Mouse (Mus musculus): ENCODE data around the gene Entpd2. TPM values are rescaled to one million over a fixed set of nuclear protein-coding genes. Genes with fewer than 3 reads are reported as not detected.

The Entpd2 gene
- polyA plus RNA-seq, 1 experiment from 2014 or later: 0.85 TPM

DNA sequence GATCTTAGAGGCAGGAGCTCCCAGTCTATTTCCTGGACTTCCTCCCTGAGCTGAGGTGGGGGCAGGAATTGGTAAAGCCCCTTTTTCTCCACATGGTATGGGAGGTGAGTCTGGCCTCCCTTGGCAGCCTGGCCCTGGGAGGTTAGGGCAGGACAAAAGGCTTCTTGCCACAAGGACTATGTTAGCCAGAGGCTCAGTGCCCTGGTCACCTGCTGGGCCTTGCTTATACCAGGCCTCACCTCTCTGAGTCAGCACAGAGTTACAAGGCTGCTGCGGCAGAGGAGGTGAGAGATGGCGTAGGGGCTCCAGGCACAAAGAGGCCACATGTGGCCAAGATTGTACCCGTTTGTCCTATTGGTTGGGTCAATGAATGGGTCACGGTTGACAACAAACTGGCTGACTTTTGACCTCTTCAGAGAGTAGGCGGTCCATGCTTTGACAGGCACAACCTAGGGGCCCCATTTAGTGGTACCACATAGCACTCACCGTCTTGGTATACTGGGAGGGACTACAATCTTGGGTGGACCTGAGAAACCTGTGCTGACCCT, 35.7 kb downstream of the Entpd2 start:
- Histone ChIP-seq H3K4me1 (ENCODE audit: control insufficient read depth in 2 of 2, insufficient read depth in 2 of 2, low read length in 2 of 2) (peaks cover 4% of the 10 kb centered on the region in 2 experiments; a peak in 2 of 4 replicates), H3K27me3 (ENCODE audit: control insufficient read depth, insufficient read depth, low read length) (peaks cover 21% of the 10 kb centered on the region), H3K9me3 (ENCODE audit: control insufficient read depth, low read length) (no peaks in the 10 kb centered on the region), H3K4me2 (ENCODE audit: low read length) (no peak overlapping the region), H3K4me3 (ENCODE audit: control insufficient read depth in 1 of 2, insufficient read depth in 1 of 2, low read depth in 1 of 2, low read length in 2 of 2) (no peak overlapping the region), H3K9ac (ENCODE audit: low read length) (no peak overlapping the region), H3K27ac (replicated peaks in 1 of 2; ENCODE audit: control insufficient read depth in 1 of 2, insufficient read depth in 1 of 2, low read depth in 2 of 2, low read length in 2 of 2) (no peak overlapping the region), H3K36me3 (ENCODE audit: control insufficient read depth, insufficient read depth, low read length) (no peaks in the 10 kb centered on the region)
- ATAC-seq (ENCODE audit: insufficient number of reproducible peaks, insufficient read depth, low FRiP score, low read depth): no peak
- 78% methylated on average over 6 of the region's 6 CpGs for WGBS

DNA sequence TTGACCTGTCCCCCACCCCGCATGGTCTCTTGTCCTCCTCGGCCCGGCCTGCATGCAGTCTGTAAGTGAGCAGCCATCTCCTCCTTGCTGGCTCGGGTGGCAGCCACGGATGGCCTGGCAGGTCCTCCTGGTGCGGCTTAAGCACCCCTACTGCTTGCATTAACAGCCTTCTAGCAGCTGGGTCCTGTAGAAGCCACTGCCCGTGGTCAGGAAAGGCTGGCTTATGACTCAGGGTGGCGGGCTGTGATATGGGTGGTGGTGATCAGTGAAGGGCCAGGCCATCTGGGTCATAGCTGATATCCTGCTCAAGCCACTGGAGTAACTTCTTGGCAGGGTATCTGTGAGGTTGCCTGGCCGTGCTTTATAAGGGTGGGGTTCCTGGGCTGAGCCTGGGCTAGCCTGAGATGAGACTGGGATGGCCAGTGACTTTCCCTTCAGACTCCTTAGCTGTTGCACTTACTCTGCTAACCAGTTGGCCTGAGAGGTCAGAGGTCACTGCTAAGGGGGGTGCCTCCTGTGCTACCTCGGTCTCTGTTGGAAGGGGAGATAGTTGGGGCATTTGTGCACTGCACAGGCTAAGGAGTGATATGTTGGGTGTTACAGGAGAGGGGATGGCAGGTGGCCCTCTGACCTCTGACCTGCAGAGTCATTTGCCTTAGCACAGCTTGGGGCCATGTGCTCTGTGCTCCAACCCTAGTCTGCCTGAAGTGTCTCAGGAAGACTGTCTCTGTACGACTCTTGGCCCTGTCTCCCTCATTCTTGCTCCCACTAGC, 36.8 kb downstream of the Entpd2 start:
- Histone ChIP-seq H3K4me1 (ENCODE audit: control insufficient read depth in 2 of 2, insufficient read depth in 2 of 2, low read length in 2 of 2) (peaks cover 4% of the 10 kb centered on the region in 2 experiments; a peak in 2 of 4 replicates), H3K9me3 (ENCODE audit: control insufficient read depth, low read length) (no peaks in the 10 kb centered on the region), H3K9ac (ENCODE audit: low read length) (no peak overlapping the region), H3K27ac (replicated peaks in 1 of 2; ENCODE audit: control insufficient read depth in 1 of 2, insufficient read depth in 1 of 2, low read depth in 2 of 2, low read length in 2 of 2) (no peak overlapping the region), H3K4me2 (ENCODE audit: low read length) (no peak overlapping the region), H3K27me3 (ENCODE audit: control insufficient read depth, insufficient read depth, low read length) (peaks cover 17% of the 10 kb centered on the region; the same call in 1 of the 2 replicates), H3K36me3 (ENCODE audit: control insufficient read depth, insufficient read depth, low read length) (no peaks in the 10 kb centered on the region), H3K4me3 (ENCODE audit: control insufficient read depth in 1 of 2, insufficient read depth in 1 of 2, low read depth in 1 of 2, low read length in 2 of 2) (no peak overlapping the region)
- 71% methylated on average over 11 of the region's 11 CpGs for WGBS
- no peak for ATAC-seq (ENCODE audit: insufficient number of reproducible peaks, insufficient read depth, low FRiP score, low read depth)

DNA sequence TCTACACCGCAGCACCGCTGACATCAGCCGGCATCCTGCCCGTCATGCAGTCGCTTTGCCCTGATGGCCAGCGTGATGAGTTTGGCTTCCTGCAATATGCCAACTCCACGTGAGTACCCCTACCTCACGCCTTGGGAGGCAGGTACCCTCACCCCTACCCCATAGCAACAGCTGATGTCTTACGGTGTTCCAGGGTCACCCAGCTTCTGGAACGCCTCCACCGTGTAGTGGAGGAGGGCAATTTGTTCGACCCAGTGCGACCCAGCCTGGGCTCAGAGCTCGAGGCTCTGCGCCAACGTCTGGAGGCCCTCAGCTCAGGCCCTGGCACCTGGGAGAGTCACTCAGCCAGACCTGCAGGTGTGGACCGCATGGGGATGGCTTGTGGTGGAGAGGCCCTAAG, 37.4 kb downstream of the Entpd2 start:
- 83% methylated on average over 17 of the region's 17 CpGs for WGBS
- Histone ChIP-seq H3K27ac (replicated peaks in 1 of 2; ENCODE audit: control insufficient read depth in 1 of 2, insufficient read depth in 1 of 2, low read depth in 2 of 2, low read length in 2 of 2) (no peak overlapping the region), H3K4me2 (ENCODE audit: low read length) (no peak overlapping the region), H3K36me3 (ENCODE audit: control insufficient read depth, insufficient read depth, low read length) (no peaks in the 10 kb centered on the region), H3K4me1 (ENCODE audit: control insufficient read depth in 2 of 2, insufficient read depth in 2 of 2, low read length in 2 of 2) (peaks cover 4% of the 10 kb centered on the region in 2 experiments; a peak in 2 of 4 replicates), H3K4me3 (ENCODE audit: control insufficient read depth in 1 of 2, insufficient read depth in 1 of 2, low read depth in 1 of 2, low read length in 2 of 2) (no peak overlapping the region), H3K9me3 (ENCODE audit: control insufficient read depth, low read length) (no peaks in the 10 kb centered on the region), H3K27me3 (ENCODE audit: control insufficient read depth, insufficient read depth, low read length) (peaks cover 17% of the 10 kb centered on the region; the same call in 1 of the 2 replicates), H3K9ac (ENCODE audit: low read length) (no peak overlapping the region)
- no peak for ATAC-seq (ENCODE audit: insufficient number of reproducible peaks, insufficient read depth, low FRiP score, low read depth)

DNA sequence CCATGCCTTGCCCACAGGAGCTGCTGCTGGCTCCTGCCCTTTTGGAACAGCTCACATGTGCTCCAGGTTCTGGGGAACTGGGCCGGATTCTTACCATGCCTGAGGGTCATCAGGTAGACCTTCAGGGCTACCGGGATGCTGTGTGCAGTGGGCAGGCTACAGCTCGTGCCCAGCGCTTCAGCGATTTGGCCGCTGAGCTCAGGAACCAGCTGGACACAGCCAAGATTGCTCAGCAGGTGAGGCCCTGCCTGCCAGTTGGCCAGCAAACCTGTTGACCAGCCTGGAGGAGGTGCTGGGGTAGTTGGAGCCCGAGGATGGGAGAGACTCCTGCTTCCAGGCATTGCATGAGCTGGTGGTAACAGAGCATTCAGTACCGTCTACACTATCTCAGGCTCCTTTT, 38.6 kb downstream of the Entpd2 start:
- peaks cover 0 to 2% of the 10 kb centered on the region in 2 experiments; a peak in 2 of 4 replicates for H3K4me1 ChIP-seq (ENCODE audit: control insufficient read depth in 2 of 2, insufficient read depth in 2 of 2, low read length in 2 of 2)
- WGBS: 84% methylated on average over 8 of the region's 8 CpGs
- no peak overlapping the region for H3K4me3 ChIP-seq (ENCODE audit: control insufficient read depth in 1 of 2, insufficient read depth in 1 of 2, low read depth in 1 of 2, low read length in 2 of 2)
- H3K36me3 ChIP-seq (ENCODE audit: control insufficient read depth, insufficient read depth, low read length): 0 out of 2 replicates have a peak, but pooled peaks cover 6% of the 10 kb centered on the region
- no peak overlapping the region for H3K4me2 ChIP-seq (ENCODE audit: low read length)
- H3K9me3 ChIP-seq (ENCODE audit: control insufficient read depth, low read length): no peaks in the 10 kb centered on the region
- peaks cover 17% of the 10 kb centered on the region; the same call in 1 of the 2 replicates for H3K27me3 ChIP-seq (ENCODE audit: control insufficient read depth, insufficient read depth, low read length)
- no peak overlapping the region for H3K27ac ChIP-seq (replicated peaks in 1 of 2; ENCODE audit: control insufficient read depth in 1 of 2, insufficient read depth in 1 of 2, low read depth in 2 of 2, low read length in 2 of 2)
- H3K9ac ChIP-seq (ENCODE audit: low read length): no peak overlapping the region
- ATAC-seq (ENCODE audit: insufficient number of reproducible peaks, insufficient read depth, low FRiP score, low read depth): no peak

DNA sequence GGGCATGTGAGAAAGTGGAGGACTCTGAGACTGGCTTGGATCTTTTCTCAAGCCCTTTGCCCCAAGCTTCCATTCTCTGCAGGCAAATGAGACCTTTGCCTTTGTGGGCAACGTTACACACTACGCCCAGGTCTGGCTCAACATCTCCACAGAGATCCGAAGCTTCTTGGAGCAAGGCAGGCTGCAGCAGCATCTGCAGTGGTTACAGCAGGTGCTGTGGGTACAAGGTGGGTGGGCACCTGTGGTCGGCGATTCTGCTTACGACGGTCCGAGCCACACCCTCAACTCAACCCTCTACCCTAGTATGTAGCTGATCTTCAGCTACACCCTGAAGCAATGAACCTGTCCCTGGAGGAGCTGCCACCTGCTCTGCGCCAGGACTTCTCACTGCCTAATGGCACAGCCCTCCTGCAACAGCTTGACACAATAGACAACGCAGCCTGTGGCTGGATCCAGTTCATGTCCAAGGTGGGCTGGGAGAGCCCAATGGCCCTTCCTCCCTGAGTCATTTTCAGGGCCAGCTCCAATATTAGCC, 40.7 kb downstream of the Entpd2 start:
- Histone ChIP-seq H3K27ac (replicated peaks in 1 of 2; ENCODE audit: control insufficient read depth in 1 of 2, insufficient read depth in 1 of 2, low read depth in 2 of 2, low read length in 2 of 2) (no peak overlapping the region), H3K9me3 (ENCODE audit: control insufficient read depth, low read length) (no peaks in the 10 kb centered on the region), H3K4me2 (ENCODE audit: low read length) (no peak overlapping the region), H3K36me3 (ENCODE audit: control insufficient read depth, insufficient read depth, low read length) (0 out of 2 replicates have a peak, but pooled peaks cover 6% of the 10 kb centered on the region), H3K4me3 (ENCODE audit: control insufficient read depth in 1 of 2, insufficient read depth in 1 of 2, low read depth in 1 of 2, low read length in 2 of 2) (no peak overlapping the region), H3K27me3 (ENCODE audit: control insufficient read depth, insufficient read depth, low read length) (no peaks in the 10 kb centered on the region), H3K9ac (ENCODE audit: low read length) (no peak overlapping the region), H3K4me1 (ENCODE audit: control insufficient read depth in 2 of 2, insufficient read depth in 2 of 2, low read length in 2 of 2) (no peaks in the 10 kb centered on the region)
- no peak for ATAC-seq (ENCODE audit: insufficient number of reproducible peaks, insufficient read depth, low FRiP score, low read depth)
- WGBS: 85% methylated on average over 10 of the region's 10 CpGs

DNA sequence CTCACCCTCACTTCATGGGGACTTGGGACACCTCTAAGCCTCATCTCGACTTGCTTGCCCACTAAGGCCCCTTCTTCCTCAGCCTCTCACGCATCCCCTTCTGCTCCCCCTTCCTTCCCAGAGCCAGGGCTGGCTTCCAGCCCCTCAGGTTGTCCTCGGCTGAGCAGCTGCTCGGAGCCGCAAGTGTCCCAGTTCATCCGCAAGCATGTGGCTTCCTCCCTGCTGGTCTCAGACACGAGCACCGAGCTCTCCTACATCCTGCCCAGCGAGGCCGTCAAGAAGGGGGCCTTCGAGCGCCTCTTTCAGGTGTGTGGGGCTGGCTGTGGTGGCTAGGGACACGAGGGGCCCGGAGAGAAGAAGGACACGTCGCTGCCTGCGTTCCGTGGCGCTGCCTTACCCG, 45.4 kb downstream of the Entpd2 start:
- no peak for ATAC-seq (ENCODE audit: insufficient number of reproducible peaks, insufficient read depth, low FRiP score, low read depth)
- Histone ChIP-seq H3K27ac (replicated peaks in 1 of 2; ENCODE audit: control insufficient read depth in 1 of 2, insufficient read depth in 1 of 2, low read depth in 2 of 2, low read length in 2 of 2) (no peak overlapping the region), H3K9ac (ENCODE audit: low read length) (no peak overlapping the region), H3K4me1 (ENCODE audit: control insufficient read depth in 2 of 2, insufficient read depth in 2 of 2, low read length in 2 of 2) (no peaks in the 10 kb centered on the region), H3K27me3 (ENCODE audit: control insufficient read depth, insufficient read depth, low read length) (no peaks in the 10 kb centered on the region), H3K9me3 (ENCODE audit: control insufficient read depth, low read length) (no peaks in the 10 kb centered on the region), H3K4me2 (ENCODE audit: low read length) (no peak overlapping the region), H3K36me3 (ENCODE audit: control insufficient read depth, insufficient read depth, low read length) (peaks cover 11% of the 10 kb centered on the region; the same call in 1 of the 2 replicates), H3K4me3 (ENCODE audit: control insufficient read depth in 1 of 2, insufficient read depth in 1 of 2, low read depth in 1 of 2, low read length in 2 of 2) (no peak overlapping the region)
- WGBS: 80% methylated on average over 20 of the region's 20 CpGs

DNA sequence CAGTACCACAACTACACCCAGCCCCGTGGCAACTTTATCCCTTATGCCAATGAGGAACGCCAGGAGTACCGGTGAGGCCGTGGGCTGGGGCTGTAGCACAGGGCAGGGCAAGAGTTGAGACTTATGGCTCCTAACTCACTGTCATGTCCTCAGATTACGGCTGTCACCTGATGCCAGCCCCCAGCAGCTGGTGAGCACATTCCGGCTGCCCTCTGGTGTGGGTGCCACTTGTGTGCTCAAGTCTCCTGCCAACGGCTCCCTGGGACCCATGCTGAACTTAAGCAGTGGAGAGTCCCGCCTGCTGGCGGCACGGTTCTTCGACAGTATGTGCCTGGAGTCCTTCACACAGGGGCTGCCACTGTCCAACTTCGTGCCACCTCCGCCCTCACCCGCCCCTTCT, 47.0 kb downstream of the Entpd2 start:
- no peak for ATAC-seq (ENCODE audit: insufficient number of reproducible peaks, insufficient read depth, low FRiP score, low read depth)
- Histone ChIP-seq H3K9me3 (ENCODE audit: control insufficient read depth, low read length) (no peaks in the 10 kb centered on the region), H3K4me2 (ENCODE audit: low read length) (no peak overlapping the region), H3K4me1 (ENCODE audit: control insufficient read depth in 2 of 2, insufficient read depth in 2 of 2, low read length in 2 of 2) (no peaks in the 10 kb centered on the region), H3K4me3 (ENCODE audit: control insufficient read depth in 1 of 2, insufficient read depth in 1 of 2, low read depth in 1 of 2, low read length in 2 of 2) (no peak overlapping the region), H3K27me3 (ENCODE audit: control insufficient read depth, insufficient read depth, low read length) (no peaks in the 10 kb centered on the region), H3K9ac (ENCODE audit: low read length) (no peak overlapping the region), H3K27ac (replicated peaks in 1 of 2; ENCODE audit: control insufficient read depth in 1 of 2, insufficient read depth in 1 of 2, low read depth in 2 of 2, low read length in 2 of 2) (no peak overlapping the region), H3K36me3 (ENCODE audit: control insufficient read depth, insufficient read depth, low read length) (peaks cover 11% of the 10 kb centered on the region; the same call in 1 of the 2 replicates)
- 81% methylated on average over 14 of the region's 14 CpGs for WGBS

Measured in heart, embryonic 14.5 days (tissue).